Mouse (Mus musculus): ENCODE measurements at regions not wholly inside any gene's neighbourhood (a gene's known extent, or its start where the extent isn't known, plus 50 kb on each side); places are given as distances from the start of the nearest gene placed in this dataset.

DNA sequence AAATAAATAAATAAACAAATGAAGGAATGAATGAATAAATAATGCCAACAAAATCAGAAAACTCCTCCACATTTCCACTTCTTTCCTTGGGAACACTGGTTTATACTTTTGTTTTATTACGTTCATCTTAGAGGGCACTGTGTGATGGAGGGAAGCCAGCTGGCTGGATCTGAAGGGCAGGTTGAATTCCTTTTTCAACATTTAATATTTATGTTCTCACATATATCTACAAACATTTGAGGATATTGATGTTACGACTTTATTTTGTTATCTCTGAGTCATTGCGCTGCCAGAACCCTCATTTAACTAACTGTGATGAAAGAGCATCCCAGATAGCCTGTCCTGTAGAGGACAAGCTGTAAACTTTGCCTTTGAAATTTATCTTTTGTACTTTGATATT is 273.3 kb downstream of the Phf14 start:
- H3K9me3 ChIP-seq (ENCODE audit: control insufficient read depth, insufficient read depth, low read depth, low read length): no peaks in the 10 kb centered on the region
- H3K9ac ChIP-seq (ENCODE audit: insufficient read depth, low read depth, low read length, poor library complexity, severe bottlenecking): no peak overlapping the region
- no peak overlapping the region for H3K4me3 ChIP-seq (ENCODE audit: insufficient read depth in 1 of 2, low read depth in 1 of 2, low read length in 2 of 2, poor library complexity in 1 of 2, severe bottlenecking in 1 of 2)
- in situ Hi-C loops (cut with MboI; ENCODE audit: low sequenced_read_pairs in 2 of 2, unreplicated experiment in 2 of 2): no loop called here
- DNase-seq (ENCODE audit: low read depth, low spot score): no peak
- H3K27ac ChIP-seq (ENCODE audit: insufficient read depth, low read depth, low read length, poor library complexity, severe bottlenecking): no peak overlapping the region
- H3K36me3 ChIP-seq (ENCODE audit: control insufficient read depth, insufficient read depth, low read length, poor library complexity, severe bottlenecking): no peaks in the 10 kb centered on the region
- TF ChIP-seq MAFK (IDR thresholded peaks at IDR 0.05; ENCODE audit: insufficient read depth, low read depth, low read length) (no peak), HCFC1 (IDR thresholded peaks at IDR 0.05; ENCODE audit: borderline replicate concordance, insufficient read depth, low read length) (no peak), ZNF384 (IDR thresholded peaks at IDR 0.05; ENCODE audit: low read depth, low read length) (no peak), ZC3H11A (IDR thresholded peaks at IDR 0.05; ENCODE audit: borderline replicate concordance, low read depth, low read length) (no peak)
- no peaks in the 10 kb centered on the region for H3K4me1 ChIP-seq (ENCODE audit: control insufficient read depth in 2 of 2, insufficient read depth in 2 of 2, low read length in 2 of 2, poor library complexity in 1 of 2)

DNA sequence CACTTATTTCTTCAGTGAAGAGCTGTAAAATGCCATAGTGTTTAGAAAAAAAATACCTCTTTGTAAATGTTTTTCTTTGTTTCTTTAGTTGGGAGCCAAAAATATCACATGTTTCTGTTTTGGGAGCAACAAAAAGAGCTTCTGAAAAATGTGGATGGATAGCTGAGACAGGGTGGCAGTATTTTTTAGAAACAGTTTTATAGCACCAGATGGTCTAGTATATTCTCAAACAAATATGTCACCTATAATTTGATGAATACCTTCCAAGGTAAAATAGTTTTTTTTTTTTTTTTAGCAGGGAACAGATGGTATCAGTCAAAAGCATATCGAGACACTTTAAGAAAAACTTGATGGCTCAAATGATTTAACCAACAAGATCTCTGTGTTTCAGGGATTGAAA is 302.6 kb downstream of the Phf14 start:
- Histone ChIP-seq H3K4me1 (ENCODE audit: control insufficient read depth in 2 of 2, insufficient read depth in 2 of 2, low read length in 2 of 2, poor library complexity in 1 of 2) (no peaks in the 10 kb centered on the region), H3K27ac (ENCODE audit: insufficient read depth, low read depth, low read length, poor library complexity, severe bottlenecking) (no peak overlapping the region), H3K9ac (ENCODE audit: insufficient read depth, low read depth, low read length, poor library complexity, severe bottlenecking) (no peak overlapping the region), H3K4me3 (ENCODE audit: insufficient read depth in 1 of 2, low read depth in 1 of 2, low read length in 2 of 2, poor library complexity in 1 of 2, severe bottlenecking in 1 of 2) (no peak overlapping the region), H3K9me3 (ENCODE audit: control insufficient read depth, insufficient read depth, low read depth, low read length) (no peaks in the 10 kb centered on the region), H3K36me3 (ENCODE audit: control insufficient read depth, insufficient read depth, low read length, poor library complexity, severe bottlenecking) (no peaks in the 10 kb centered on the region)
- in situ Hi-C loops (cut with MboI; ENCODE audit: low sequenced_read_pairs in 2 of 2, unreplicated experiment in 2 of 2): no loop called here
- no peak for DNase-seq (ENCODE audit: low read depth, low spot score)
- no peak for TF ChIP-seq CHD2 (IDR thresholded peaks at IDR 0.05; ENCODE audit: low read depth, low read length)

- DNase-seq (ENCODE audit: low read depth, low spot score): no peak
- H3K36me3 ChIP-seq (ENCODE audit: control insufficient read depth, insufficient read depth, low read length, poor library complexity, severe bottlenecking): no peaks in the 10 kb centered on the region
- H3K4me1 ChIP-seq (ENCODE audit: control insufficient read depth in 2 of 2, insufficient read depth in 2 of 2, low read length in 2 of 2, poor library complexity in 1 of 2): no peaks in the 10 kb centered on the region
- H3K4me3 ChIP-seq (ENCODE audit: insufficient read depth in 1 of 2, low read depth in 1 of 2, low read length in 2 of 2, poor library complexity in 1 of 2, severe bottlenecking in 1 of 2): no peak overlapping the region
- no peak overlapping the region for H3K27ac ChIP-seq (ENCODE audit: insufficient read depth, low read depth, low read length, poor library complexity, severe bottlenecking)
- no peaks in the 10 kb centered on the region for H3K9me3 ChIP-seq (ENCODE audit: control insufficient read depth, insufficient read depth, low read depth, low read length)
- no peak overlapping the region for H3K9ac ChIP-seq (ENCODE audit: insufficient read depth, low read depth, low read length, poor library complexity, severe bottlenecking)
- TF ChIP-seq MAFK (IDR thresholded peaks at IDR 0.05; ENCODE audit: insufficient read depth, low read depth, low read length): no peak
- no peak for TF ChIP-seq CHD2 (IDR thresholded peaks at IDR 0.05; ENCODE audit: low read depth, low read length)
- TF ChIP-seq ZNF384 (IDR thresholded peaks at IDR 0.05; ENCODE audit: low read depth, low read length): no peak
- no peak for TF ChIP-seq HCFC1 (IDR thresholded peaks at IDR 0.05; ENCODE audit: borderline replicate concordance, insufficient read depth, low read length)
- no peak for TF ChIP-seq ZC3H11A (IDR thresholded peaks at IDR 0.05; ENCODE audit: borderline replicate concordance, low read depth, low read length)
- in situ Hi-C loops (cut with MboI; ENCODE audit: low sequenced_read_pairs in 2 of 2, unreplicated experiment in 2 of 2): no loop called here
Measured at GRCm38 (mm10) chr6:12214526-12215177, 307.0 kb downstream of the Phf14 start.

DNA sequence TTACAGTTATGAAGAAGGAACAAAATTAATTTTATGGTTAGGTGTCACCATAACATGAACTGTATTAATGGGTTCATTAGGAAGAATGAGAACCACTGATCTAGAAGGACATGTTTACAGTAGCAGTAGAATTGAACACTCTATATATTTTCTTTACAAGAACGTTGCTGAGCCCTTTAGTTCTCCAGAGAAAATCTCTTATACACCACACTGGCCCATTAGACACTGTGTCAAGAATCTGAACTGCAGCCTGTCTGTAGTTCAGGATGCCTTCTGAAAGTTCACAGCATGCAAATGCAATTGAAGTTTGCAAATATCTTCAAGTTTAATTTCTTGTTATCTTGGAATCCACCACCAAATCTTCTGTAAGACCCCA is 307.6 kb downstream of the Phf14 start:
- H3K9ac ChIP-seq (ENCODE audit: insufficient read depth, low read depth, low read length, poor library complexity, severe bottlenecking): no peak overlapping the region
- H3K9me3 ChIP-seq (ENCODE audit: control insufficient read depth, insufficient read depth, low read depth, low read length): no peaks in the 10 kb centered on the region
- H3K27ac ChIP-seq (ENCODE audit: insufficient read depth, low read depth, low read length, poor library complexity, severe bottlenecking): no peak overlapping the region
- no peaks in the 10 kb centered on the region for H3K36me3 ChIP-seq (ENCODE audit: control insufficient read depth, insufficient read depth, low read length, poor library complexity, severe bottlenecking)
- TF ChIP-seq ZC3H11A (IDR thresholded peaks at IDR 0.05; ENCODE audit: borderline replicate concordance, low read depth, low read length) (no peak), ZNF384 (IDR thresholded peaks at IDR 0.05; ENCODE audit: low read depth, low read length) (no peak), CHD2 (IDR thresholded peaks at IDR 0.05; ENCODE audit: low read depth, low read length) (no peak), MAFK (IDR thresholded peaks at IDR 0.05; ENCODE audit: insufficient read depth, low read depth, low read length) (no peak), HCFC1 (IDR thresholded peaks at IDR 0.05; ENCODE audit: borderline replicate concordance, insufficient read depth, low read length) (no peak)
- H3K4me3 ChIP-seq (ENCODE audit: insufficient read depth in 1 of 2, low read depth in 1 of 2, low read length in 2 of 2, poor library complexity in 1 of 2, severe bottlenecking in 1 of 2): no peak overlapping the region
- H3K4me1 ChIP-seq (ENCODE audit: control insufficient read depth in 2 of 2, insufficient read depth in 2 of 2, low read length in 2 of 2, poor library complexity in 1 of 2): no peaks in the 10 kb centered on the region
- no peak for DNase-seq (ENCODE audit: low read depth, low spot score)
- in situ Hi-C loops (cut with MboI; ENCODE audit: low sequenced_read_pairs in 2 of 2, unreplicated experiment in 2 of 2): no loop called here

DNA sequence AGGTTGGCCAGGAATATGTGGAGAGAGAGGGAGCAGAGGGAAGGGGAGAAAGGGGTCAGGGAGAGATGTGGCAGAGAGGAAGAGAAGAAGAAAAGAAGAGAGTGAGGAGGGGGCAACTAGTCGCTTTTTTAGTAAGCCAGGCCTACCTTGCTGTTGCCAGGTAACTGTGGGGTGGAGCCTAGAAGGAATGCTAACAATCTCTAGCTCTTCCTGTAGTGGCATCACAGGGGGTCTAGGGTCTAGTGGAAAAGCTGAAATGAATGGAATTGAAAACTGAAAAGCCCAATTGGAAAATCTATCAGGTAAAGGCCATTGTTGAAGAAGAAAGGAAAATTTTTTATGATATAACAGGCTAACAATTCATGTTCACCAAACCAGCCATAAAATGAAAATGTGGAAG is 336.5 kb downstream of the Phf14 start:
- no peaks in the 10 kb centered on the region for H3K9me3 ChIP-seq (ENCODE audit: control insufficient read depth, insufficient read depth, low read depth, low read length)
- DNase-seq (ENCODE audit: low read depth, low spot score): no peak
- TF ChIP-seq MAFK (IDR thresholded peaks at IDR 0.05; ENCODE audit: insufficient read depth, low read depth, low read length) (no peak), ZC3H11A (IDR thresholded peaks at IDR 0.05; ENCODE audit: borderline replicate concordance, low read depth, low read length) (no peak), HCFC1 (IDR thresholded peaks at IDR 0.05; ENCODE audit: borderline replicate concordance, insufficient read depth, low read length) (no peak), ZNF384 (IDR thresholded peaks at IDR 0.05; ENCODE audit: low read depth, low read length) (no peak), CHD2 (IDR thresholded peaks at IDR 0.05; ENCODE audit: low read depth, low read length) (no peak)
- H3K9ac ChIP-seq (ENCODE audit: insufficient read depth, low read depth, low read length, poor library complexity, severe bottlenecking): no peak overlapping the region
- no peak overlapping the region for H3K4me3 ChIP-seq (ENCODE audit: insufficient read depth in 1 of 2, low read depth in 1 of 2, low read length in 2 of 2, poor library complexity in 1 of 2, severe bottlenecking in 1 of 2)
- H3K36me3 ChIP-seq (ENCODE audit: control insufficient read depth, insufficient read depth, low read length, poor library complexity, severe bottlenecking): no peaks in the 10 kb centered on the region
- H3K27ac ChIP-seq (ENCODE audit: insufficient read depth, low read depth, low read length, poor library complexity, severe bottlenecking): no peak overlapping the region
- no peaks in the 10 kb centered on the region for H3K4me1 ChIP-seq (ENCODE audit: control insufficient read depth in 2 of 2, insufficient read depth in 2 of 2, low read length in 2 of 2, poor library complexity in 1 of 2)
- in situ Hi-C loops (cut with MboI; ENCODE audit: low sequenced_read_pairs in 2 of 2, unreplicated experiment in 2 of 2): no loop called here

All from ES-E14 (cell line).